Mouse (Mus musculus) MEL-GATA-1-ER (cell line): ENCODE data around the gene Whamm.

ENCODE experiments used
- DNase-seq: peaks from one replicate; pipeline ENCODE4 v3.0.0-alpha.2; 2012; ENCODE audit warnings: low read depth; ENCODE audit errors: extremely low read depth

The Whamm gene

GRCm38 (mm10) chr7:81563506-81564015 lies 7.5 kb upstream of the Whamm start:
- DNase-seq, result no peak

- DNase-seq, result no peak
Measured at GRCm38 (mm10) chr7:81564766-81565165, 6.3 kb upstream of the Whamm start.

GRCm38 (mm10) chr7:81565381-81566055 lies 5.5 kb upstream of the Whamm start:
- DNase-seq, result no peak

GRCm38 (mm10) chr7:81566332-81566731 lies 4.7 kb upstream of the Whamm start:
- no peak for DNase-seq

- DNase-seq, result no peak
Measured at GRCm38 (mm10) chr7:81566892-81567291, 4.2 kb upstream of the Whamm start, which contains the start of gene Fsd2. Gene Fsd2 (minus strand): TSS chr7:81566944.

- DNase-seq, result no peak
Measured at GRCm38 (mm10) chr7:81567396-81567795, 3.7 kb upstream of the Whamm start.

GRCm38 (mm10) chr7:81569851-81570250 lies 1.2 kb upstream of the Whamm start:
- no peak for DNase-seq

- no peak for DNase-seq
Measured at GRCm38 (mm10) chr7:81570271-81570670, 795 bp upstream of the Whamm start.

- DNase-seq, result no peak
Measured at GRCm38 (mm10) chr7:81570752-81571107, 336 bp upstream of the Whamm start.

- DNase-seq, result peak; percentile 26
Measured at GRCm38 (mm10) chr7:81571941-81572441, 925 bp downstream of the Whamm start.

GRCm38 (mm10) chr7:81572610-81573268 lies 1.7 kb downstream of the Whamm start:
- peak; percentile 13 for DNase-seq

- DNase-seq, result peak; percentile 77
Measured at GRCm38 (mm10) chr7:81573397-81573796, 2.3 kb downstream of the Whamm start.

GRCm38 (mm10) chr7:81573821-81574220 lies 2.8 kb downstream of the Whamm start:
- DNase-seq, result no peak

GRCm38 (mm10) chr7:81575606-81576005 lies 4.5 kb downstream of the Whamm start:
- DNase-seq, result no peak

- DNase-seq, result no peak
Measured at GRCm38 (mm10) chr7:81577872-81578271, 6.8 kb downstream of the Whamm start.

GRCm38 (mm10) chr7:81578413-81578812 lies 7.3 kb downstream of the Whamm start:
- DNase-seq, result no peak

GRCm38 (mm10) chr7:81579312-81579711 lies 8.2 kb downstream of the Whamm start:
- no peak for DNase-seq

- DNase-seq, result no peak
Measured at GRCm38 (mm10) chr7:81583512-81583911, 12.4 kb downstream of the Whamm start.

GRCm38 (mm10) chr7:81585326-81585725 lies 14.3 kb downstream of the Whamm start:
- DNase-seq, result no peak

- DNase-seq, result no peak
Measured at GRCm38 (mm10) chr7:81587238-81587637, 16.2 kb downstream of the Whamm start.

GRCm38 (mm10) chr7:81592686-81593085 lies 21.6 kb downstream of the Whamm start:
- no peak for DNase-seq

- DNase-seq, result no peak
Measured at GRCm38 (mm10) chr7:81593387-81593786, 22.3 kb downstream of the Whamm start.

- no peak for DNase-seq
Measured at GRCm38 (mm10) chr7:81595056-81595455, 24.0 kb downstream of the Whamm start.
